Mouse (Mus musculus): Measurements from ENCODE around the gene Tmem184b. TPM values are rescaled to one million over a fixed set of nuclear protein-coding genes. Genes with fewer than 3 reads are reported as not detected.
A peak's percentile ranks its signal among the peaks of the same experiment; 100 is the strongest.

Gene Tmem184b
- total and polyA plus RNA-seq, 2 experiments from 2014 or later: 30.1 to 75.7 TPM

GRCm38 (mm10) chr15:79351331-79351767, 52.0 kb downstream of the Tmem184b start:
- H3K9ac ChIP-seq (replicated peaks; ENCODE audit: low read length, poor library complexity, severe bottlenecking): no peak overlapping the region
- H3K27me3 ChIP-seq (ENCODE audit: insufficient read depth, low read length): peaks cover 11% of the 10 kb centered on the region; the same call in 1 of the 2 replicates
- no peak overlapping the region for H3K4me3 ChIP-seq (ENCODE audit: low read depth, low read length)
- no peak overlapping the region for H3K4me2 ChIP-seq (ENCODE audit: low read depth, low read length, poor library complexity, severe bottlenecking)
- H3K36me3 ChIP-seq (ENCODE audit: insufficient read depth, low read length): no peaks in the 10 kb centered on the region
- no peak for DNase-seq (ENCODE audit: low spot score)
- TF ChIP-seq CTCF (IDR thresholded peaks at IDR 0.05): no peak
- H3K4me1 ChIP-seq (ENCODE audit: insufficient read depth, low read length): no peaks in the 10 kb centered on the region
- H3K27ac ChIP-seq (ENCODE audit: low read depth, low read length): no peak overlapping the region
- no peak for ATAC-seq (ENCODE audit: low FRiP score)
- no peaks in the 10 kb centered on the region for H3K9me3 ChIP-seq (ENCODE audit: low read length)
- 25% methylated on average over 15 of the region's 15 CpGs for WGBS

GRCm38 (mm10) chr15:79350866-79351265, 52.5 kb downstream of the Tmem184b start:
- Histone ChIP-seq H3K4me3 (ENCODE audit: low read depth, low read length) (no peak overlapping the region), H3K9me3 (ENCODE audit: low read length) (no peaks in the 10 kb centered on the region), H3K36me3 (ENCODE audit: insufficient read depth, low read length) (no peaks in the 10 kb centered on the region), H3K9ac (replicated peaks; ENCODE audit: low read length, poor library complexity, severe bottlenecking) (no peak overlapping the region), H3K27ac (ENCODE audit: low read depth, low read length) (no peak overlapping the region), H3K4me2 (ENCODE audit: low read depth, low read length, poor library complexity, severe bottlenecking) (no peak overlapping the region), H3K4me1 (ENCODE audit: insufficient read depth, low read length) (no peaks in the 10 kb centered on the region), H3K27me3 (ENCODE audit: insufficient read depth, low read length) (peaks cover 9% of the 10 kb centered on the region; the same call in 1 of the 2 replicates)
- 91% methylated on average over 4 of the region's 4 CpGs for WGBS
- TF ChIP-seq CTCF (IDR thresholded peaks at IDR 0.05): no peak
- ATAC-seq (ENCODE audit: low FRiP score) (no peak), DNase-seq (ENCODE audit: low spot score) (no peak)

DNA sequence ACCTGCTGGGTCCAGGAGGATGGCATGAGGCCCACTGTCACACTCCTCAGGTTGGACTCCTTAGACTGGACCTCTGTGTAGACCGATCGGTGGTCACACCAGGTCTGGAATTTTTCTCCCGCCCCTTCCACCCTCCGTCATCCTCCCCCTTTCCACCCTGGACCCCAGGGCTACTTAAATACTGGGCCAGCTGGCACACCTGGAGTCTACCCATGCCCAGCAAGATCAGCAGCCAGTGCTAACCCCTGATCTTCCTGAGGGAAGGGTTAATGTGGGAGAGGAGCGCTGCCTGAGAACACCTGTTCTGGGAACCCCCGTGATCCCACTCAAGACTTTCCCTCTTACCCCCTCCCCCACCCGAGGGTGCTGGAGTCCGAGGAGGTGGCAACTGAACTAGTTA, 54.7 kb downstream of the Tmem184b start:
- TF ChIP-seq CTCF (IDR thresholded peaks at IDR 0.05): no peak
- Histone ChIP-seq H3K9me3 (ENCODE audit: low read length) (no peaks in the 10 kb centered on the region), H3K4me3 (ENCODE audit: low read depth, low read length) (peak overlapping the region; percentile 69), H3K27me3 (ENCODE audit: insufficient read depth, low read length) (0 out of 2 replicates have a peak, but pooled peaks cover 6% of the 10 kb centered on the region), H3K27ac (ENCODE audit: low read depth, low read length) (no peak overlapping the region), H3K4me2 (ENCODE audit: low read depth, low read length, poor library complexity, severe bottlenecking) (peak overlapping the region; percentile 93), H3K36me3 (ENCODE audit: insufficient read depth, low read length) (no peaks in the 10 kb centered on the region), H3K4me1 (ENCODE audit: insufficient read depth, low read length) (no peaks in the 10 kb centered on the region), H3K9ac (replicated peaks; ENCODE audit: low read length, poor library complexity, severe bottlenecking) (no peak overlapping the region)
- 72% methylated on average over 8 of the region's 8 CpGs for WGBS
- no peak for DNase-seq (ENCODE audit: low spot score)
- ATAC-seq (ENCODE audit: low FRiP score): 0 out of 2 replicates have a peak, but pooled peaks have one; percentile 13

GRCm38 (mm10) chr15:79347845-79348506, 55.4 kb downstream of the Tmem184b start:
- peak overlapping the region; percentile 66 for H3K9ac ChIP-seq (replicated peaks; ENCODE audit: low read length, poor library complexity, severe bottlenecking)
- peak overlapping the region; percentile 93 for H3K4me2 ChIP-seq (ENCODE audit: low read depth, low read length, poor library complexity, severe bottlenecking)
- H3K27ac ChIP-seq (ENCODE audit: low read depth, low read length): peak overlapping the region; percentile 55
- no peaks in the 10 kb centered on the region for H3K4me1 ChIP-seq (ENCODE audit: insufficient read depth, low read length)
- H3K27me3 ChIP-seq (ENCODE audit: insufficient read depth, low read length): 0 out of 2 replicates have a peak, but pooled peaks cover 6% of the 10 kb centered on the region
- H3K4me3 ChIP-seq (ENCODE audit: low read depth, low read length): peak overlapping the region; percentile 69
- no peaks in the 10 kb centered on the region for H3K9me3 ChIP-seq (ENCODE audit: low read length)
- ATAC-seq (ENCODE audit: low FRiP score): peak; percentile 69
- peak; percentile 54 for DNase-seq (ENCODE audit: low spot score)
- no peaks in the 10 kb centered on the region for H3K36me3 ChIP-seq (ENCODE audit: insufficient read depth, low read length)
- TF ChIP-seq CTCF (IDR thresholded peaks at IDR 0.05): peak; percentile 51
- WGBS: under 1% methylated on average over 33 of the region's 46 CpGs

DNA sequence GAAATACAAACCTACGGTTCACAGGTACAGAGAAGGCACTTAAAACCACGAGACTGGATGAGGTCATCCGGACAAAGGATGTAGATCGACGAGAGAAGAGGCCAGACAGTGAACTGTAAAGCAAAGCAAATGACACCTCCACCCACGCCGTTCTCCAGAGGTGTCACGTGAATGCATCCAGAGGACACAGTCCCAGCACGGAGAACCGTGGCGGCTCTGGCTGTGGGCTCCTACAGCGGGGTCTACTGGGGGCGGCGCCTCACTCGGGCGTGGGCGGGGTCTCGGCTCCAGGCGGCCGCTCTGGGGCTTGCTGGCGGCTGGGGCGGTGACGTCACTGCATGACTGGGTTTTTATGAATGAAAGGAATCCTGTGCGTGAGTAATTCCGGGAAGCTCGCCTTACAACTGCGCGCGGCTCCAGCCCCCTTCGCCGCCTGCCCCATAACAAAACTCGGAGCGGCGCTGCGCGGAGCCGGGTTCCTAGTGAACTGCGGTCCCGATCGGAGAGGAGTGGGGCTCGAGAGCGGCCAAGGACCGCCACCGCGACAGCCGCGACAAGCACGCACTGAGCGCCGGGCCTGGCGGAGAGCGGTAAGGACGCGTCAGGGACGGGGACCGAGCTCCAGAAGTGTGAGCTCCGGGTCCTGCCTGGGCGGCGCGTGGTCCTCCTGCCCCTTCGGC, 56.1 kb downstream of the Tmem184b start:
- Histone ChIP-seq H3K9me3 (ENCODE audit: low read length) (no peaks in the 10 kb centered on the region), H3K9ac (replicated peaks; ENCODE audit: low read length, poor library complexity, severe bottlenecking) (peak overlapping the region; percentile 66), H3K4me3 (ENCODE audit: low read depth, low read length) (peak overlapping the region; percentile 69), H3K4me1 (ENCODE audit: insufficient read depth, low read length) (no peaks in the 10 kb centered on the region), H3K27me3 (ENCODE audit: insufficient read depth, low read length) (0 out of 2 replicates have a peak, but pooled peaks cover 6% of the 10 kb centered on the region), H3K4me2 (ENCODE audit: low read depth, low read length, poor library complexity, severe bottlenecking) (peak overlapping the region; percentile 93), H3K36me3 (ENCODE audit: insufficient read depth, low read length) (no peaks in the 10 kb centered on the region), H3K27ac (ENCODE audit: low read depth, low read length) (peak overlapping the region; percentile 55)
- TF ChIP-seq CTCF (IDR thresholded peaks at IDR 0.05): 0 out of 2 replicates have a peak, but pooled peaks have one; percentile 4
- peak; percentile 91 for ATAC-seq (ENCODE audit: low FRiP score)
- peak; percentile 90 for DNase-seq (ENCODE audit: low spot score)
- WGBS: under 1% methylated on average over 60 of the region's 61 CpGs
